ENCODE assay signal across 9 mouse cellular contexts in genomic region chr2:33636628-33637188, GRCm38 (mm10). TPM values are rescaled to one million over a fixed set of nuclear protein-coding genes. Genes with fewer than 3 reads are reported as not detected.
DNase-seq lines count a peak whose midpoint lies in the region; ATAC-seq and TF ChIP-seq lines count a peak whose summit lies in the region.
"Had no signal": no experiment of that assay in that cellular context is flagged by ENCODE, and none has a peak within 500 bp of the region (broad histone marks: within the 10 kb centered on the region; RNA-seq: fewer than 3 reads in every experiment).

No protein-coding gene starts in this region.

- no peaks in the 10 kb centered on the region for H3K4me1 ChIP-seq in forebrain, postnatal 0 days (ENCODE audit: insufficient read depth)
- peaks cover 28% of the 10 kb centered on the region for H3K4me1 ChIP-seq in forebrain, embryonic 12.5 days
- H3K4me1 ChIP-seq in lung, embryonic 16.5 days (replicated peaks; ENCODE audit: control insufficient read depth, insufficient read depth, low read length), result peaks cover 21% of the 10 kb centered on the region
- H3K4me1 ChIP-seq in hindbrain, embryonic 12.5 days, result peaks cover 17% of the 10 kb centered on the region

- 2% methylated on average over 26 of the region's 26 CpGs for WGBS in forebrain, postnatal 0 days
- under 1% methylated on average over 26 of the region's 26 CpGs for WGBS in forebrain, embryonic 12.5 days
- WGBS in lung, embryonic 16.5 days, result 3% methylated on average over 26 of the region's 26 CpGs
- under 1% methylated on average over 26 of the region's 26 CpGs for WGBS in hindbrain, embryonic 12.5 days

- H3K9me3 ChIP-seq in forebrain, postnatal 0 days (ENCODE audit: low read length), result no peaks in the 10 kb centered on the region
- H3K9me3 ChIP-seq in forebrain, embryonic 12.5 days, result no peaks in the 10 kb centered on the region
- no peaks in the 10 kb centered on the region for H3K9me3 ChIP-seq in lung, embryonic 16.5 days (ENCODE audit: control insufficient read depth, low read length)
- H3K9me3 ChIP-seq in hindbrain, embryonic 12.5 days (replicated peaks), result no peaks in the 10 kb centered on the region

- H3K9ac ChIP-seq in forebrain, postnatal 0 days, result no peak overlapping the region
- no peak overlapping the region for H3K9ac ChIP-seq in forebrain, embryonic 12.5 days
- H3K9ac ChIP-seq in lung, embryonic 16.5 days (ENCODE audit: low read length), result no peak overlapping the region
- H3K9ac ChIP-seq in hindbrain, embryonic 12.5 days, result peak overlapping the region; percentile 61

- peaks cover 83% of the 10 kb centered on the region for H3K27me3 ChIP-seq in forebrain, postnatal 0 days (ENCODE audit: insufficient read depth, low read length)
- H3K27me3 ChIP-seq in forebrain, embryonic 12.5 days, result peaks cover 98% of the 10 kb centered on the region
- H3K27me3 ChIP-seq in lung, embryonic 16.5 days (ENCODE audit: control insufficient read depth, insufficient read depth, low read depth, low read length), result peaks cover 97% of the 10 kb centered on the region
- H3K27me3 ChIP-seq in hindbrain, embryonic 12.5 days, result peaks cover 90% of the 10 kb centered on the region

- TF ChIP-seq CTCF in forebrain, postnatal 0 days (IDR thresholded peaks at IDR 0.05; ENCODE audit: low read depth), result no peak

- no peak for ATAC-seq in forebrain, postnatal 0 days
- ATAC-seq in forebrain, embryonic 12.5 days (ENCODE audit: low FRiP score), result no peak
- ATAC-seq in lung, embryonic 16.5 days (ENCODE audit: low read depth), result no peak
- no peak for ATAC-seq in hindbrain, embryonic 12.5 days (ENCODE audit: low FRiP score)

- H3K27ac ChIP-seq in forebrain, postnatal 0 days (ENCODE audit: low read depth, low read length), result no peak overlapping the region
- H3K27ac ChIP-seq in forebrain, embryonic 12.5 days, result no peak overlapping the region
- no peak overlapping the region for H3K27ac ChIP-seq in lung, embryonic 16.5 days (ENCODE audit: low read length)
- H3K27ac ChIP-seq in hindbrain, embryonic 12.5 days, result 0 out of 2 replicates have a peak overlapping the region, but pooled peaks have one; percentile 37

- H3K4me3 ChIP-seq in forebrain, postnatal 0 days (ENCODE audit: low read depth, low read length), result no peak overlapping the region
- no peak overlapping the region for H3K4me3 ChIP-seq in forebrain, embryonic 12.5 days (replicated peaks)
- peak overlapping the region; percentile 8; the same call in 1 of the 2 replicates for H3K4me3 ChIP-seq in lung, embryonic 16.5 days (ENCODE audit: low read length)
- peak overlapping the region; percentile 45 for H3K4me3 ChIP-seq in hindbrain, embryonic 12.5 days

- H3K36me3 ChIP-seq in forebrain, postnatal 0 days (ENCODE audit: insufficient read depth), result no peaks in the 10 kb centered on the region
- H3K36me3 ChIP-seq in forebrain, embryonic 12.5 days (replicated peaks), result no peaks in the 10 kb centered on the region
- no peaks in the 10 kb centered on the region for H3K36me3 ChIP-seq in lung, embryonic 16.5 days (ENCODE audit: control insufficient read depth, insufficient read depth, low read length)
- no peaks in the 10 kb centered on the region for H3K36me3 ChIP-seq in hindbrain, embryonic 12.5 days

- peak; percentile 68 for DNase-seq in forebrain, postnatal 0 days
- no peak for DNase-seq in lung, postnatal 14 days
- DNase-seq in neural tube, embryonic 10.5 days (ENCODE audit: extremely low spot score, low spot score), result peak; percentile 55
- DNase-seq in spleen, postnatal 4 days (ENCODE audit: low spot score in 2 of 2), result no peak
- no peak for DNase-seq in kidney, postnatal 25 days

- no peak overlapping the region for H3K4me2 ChIP-seq in forebrain, postnatal 0 days (ENCODE audit: low read depth)
- H3K4me2 ChIP-seq in forebrain, embryonic 12.5 days, result no peak overlapping the region
- no peak overlapping the region for H3K4me2 ChIP-seq in lung, embryonic 16.5 days (ENCODE audit: low read depth, low read length)
- H3K4me2 ChIP-seq in hindbrain, embryonic 12.5 days (replicated peaks), result peak overlapping the region; percentile 60

RNA-seq across cellular contexts. Expression of gene Lmx1b, which starts 3.6 kb away (rescaled TPM):
- 0.54 and 2.0 TPM in 2 replicates for total RNA-seq in forebrain, postnatal 0 days (2014; rRNA removed)
- polyA plus RNA-seq in forebrain, postnatal 0 days (2015; fragmentation: Nextera tagmentation; extraction: Ambion mirVana), result 0.05 and 0.24 TPM in 2 replicates
- polyA plus RNA-seq in forebrain, embryonic 12.5 days (2016; fragmentation: Nextera tagmentation; extraction: Ambion mirVana), result 0.84 and 0.91 TPM in 2 replicates
- polyA plus RNA-seq in lung, embryonic 16.5 days (2015; fragmentation: Nextera tagmentation; extraction: Ambion mirVana), result 0.05 TPM in 1 of 2 replicates, not detected in the other
- polyA plus RNA-seq in hindbrain, embryonic 12.5 days (2016; fragmentation: Nextera tagmentation; extraction: Ambion mirVana), result 5.0 and 5.6 TPM in 2 replicates
- total RNA-seq: heart, postnatal 10 days had no signal

Comparison
In these comparisons a context has a peak if more than half of its experiments do, and no peak if none do; other contexts are left out.
1. DNase-seq: peak in forebrain, postnatal 0 days (single experiment) and neural tube, embryonic 10.5 days (single experiment); none in lung, postnatal 14 days (single experiment), spleen, postnatal 4 days (0 of 2) and kidney, postnatal 25 days (0 of 2).
2. H3K4me3 ChIP-seq: peak in lung, embryonic 16.5 days (single experiment) and hindbrain, embryonic 12.5 days (single experiment); none in forebrain, postnatal 0 days (single experiment) and forebrain, embryonic 12.5 days (single experiment).